Mouse (Mus musculus): ENCODE results near the gene Aff1.

GRCm38 (mm10) chr5:103821500-103822298 lies 129.5 kb downstream of the Aff1 start:
- TF ChIP-seq GATA1 (IDR thresholded peaks at IDR 0.05; ENCODE audit: borderline replicate concordance, low read length) (no peak), FLI1 (IDR thresholded peaks at IDR 0.05; ENCODE audit: low read length) (no peak)

Data from megakaryocyte, embryonic 14.5 days (primary cell).